Mouse (Mus musculus) ES-Bruce4 (cell line): ENCODE results near the gene Wdr45. TPM values are rescaled to one million over a fixed set of nuclear protein-coding genes. Genes with fewer than 3 reads are reported as not detected.

ENCODE experiments used
- H3K27ac ChIP-seq: 2 replicates; pipeline ENCODE4 v1.5.1; 2012; ENCODE audit warnings: low read length, inconsistent platforms; ENCODE audit not compliant: insufficient read depth
- H3K27me3 ChIP-seq: 2 replicates; pipeline ENCODE4 v1.6.1; 2012; ENCODE audit warnings: mild to moderate bottlenecking, low read length, inconsistent platforms; ENCODE audit not compliant: control insufficient read depth, poor library complexity, insufficient read depth, severe bottlenecking
- H3K36me3 ChIP-seq: 2 replicates; pipeline ENCODE4 v1.6.1; 2012; ENCODE audit warnings: inconsistent platforms, mild to moderate bottlenecking, low read length, moderate library complexity; ENCODE audit not compliant: control insufficient read depth, poor library complexity, insufficient read depth, severe bottlenecking
- H3K4me1 ChIP-seq: one replicate; pipeline ENCODE4 v1.8.1; 2011; ENCODE audit warnings: low read length; ENCODE audit not compliant: control insufficient read depth, insufficient read depth
- H3K4me3 ChIP-seq: 2 replicates; pipeline ENCODE4 v1.5.1; 2011; ENCODE audit warnings: low read depth, mild to moderate bottlenecking, low read length
- H3K9ac ChIP-seq: 2 replicates; pipeline ENCODE4 v1.6.1; 2012; ENCODE audit warnings: low read depth, mild to moderate bottlenecking, inconsistent platforms; ENCODE audit not compliant: poor library complexity, severe bottlenecking
- H3K9me3 ChIP-seq: replicated peaks from 2 replicates; pipeline ENCODE4 v1.6.1; 2012; ENCODE audit warnings: mild to moderate bottlenecking, low read length, inconsistent platforms; ENCODE audit not compliant: control insufficient read depth, poor library complexity, insufficient read depth, severe bottlenecking
- CTCF ChIP-seq: IDR thresholded peaks from one replicate; pipeline ENCODE4 v1.8.1; 2011; ENCODE audit warnings: low read depth, low read length
- EP300 ChIP-seq: IDR thresholded peaks from 2 replicates; pipeline ENCODE4 v1.6.1; 2011; ENCODE audit warnings: low read depth, low read length; ENCODE audit not compliant: insufficient read depth
- POLR2A ChIP-seq: IDR thresholded peaks from one replicate; pipeline ENCODE4 v1.8.1; 2011; ENCODE audit warnings: low read length; ENCODE audit not compliant: insufficient read depth
- polyA plus RNA-seq: library from polyadenylated mRNA; stranded (reverse); fragments of >200 nt; gene quantifications from 2 replicates; pipeline ENCODE4 v1.2.4, GENCODE M21; 2011; ENCODE audit warnings: low read depth; ENCODE audit not compliant: missing spikeins, insufficient read depth, insufficient read length

The Wdr45 gene
- polyA plus RNA-seq, 1 experiment = 56.8 TPM

DNA sequence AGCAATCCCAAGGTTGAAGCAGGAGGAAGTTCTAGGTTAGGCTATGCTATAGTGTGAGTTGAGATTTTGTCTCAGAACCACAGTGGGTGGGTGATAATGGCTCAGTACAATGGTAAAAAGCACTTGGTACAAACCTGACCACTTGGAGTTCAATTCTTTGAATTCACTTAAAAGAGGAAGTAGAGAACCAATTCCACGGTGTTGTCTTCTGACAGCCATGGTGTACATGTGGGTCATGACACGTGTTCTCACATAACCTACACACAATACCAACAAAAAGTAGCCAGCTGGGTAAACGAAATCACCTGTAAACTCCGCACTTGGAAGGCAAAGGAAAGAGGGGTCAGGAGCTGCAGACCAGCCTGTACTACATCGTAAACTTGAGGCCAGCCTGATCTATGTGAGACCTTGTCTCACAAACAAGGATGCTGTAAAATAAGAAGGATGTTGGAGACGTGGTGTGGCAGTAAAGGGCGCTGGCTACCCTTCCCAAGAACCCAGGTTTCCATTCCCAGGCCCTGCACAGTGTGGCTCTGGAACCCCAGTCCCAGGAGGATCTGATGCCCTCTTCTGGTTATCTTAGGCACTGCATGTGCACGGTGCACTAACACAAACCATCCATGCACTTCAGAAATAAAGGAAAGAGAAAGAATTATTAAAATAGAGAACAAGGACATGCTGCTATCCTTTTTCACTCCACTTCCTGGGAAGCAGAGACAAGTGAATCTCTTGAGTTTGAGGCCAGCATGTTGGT is 62.4 kb downstream of the Wdr45 start:
- H3K4me1 ChIP-seq = peaks cover 3% of the 10 kb centered on the region
- peak overlapping the region; percentile 41 for H3K27ac ChIP-seq
- peaks cover 20% of the 10 kb centered on the region for H3K36me3 ChIP-seq
- H3K27me3 ChIP-seq = no peaks in the 10 kb centered on the region
- TF ChIP-seq POLR2A (no peak), EP300 (no peak), CTCF (no peak)
- no peak overlapping the region for H3K9ac ChIP-seq
- H3K9me3 ChIP-seq = no peaks in the 10 kb centered on the region
- H3K4me3 ChIP-seq = no peak overlapping the region

Other genes starting within 250 kb of the Wdr45 start
- gene Foxp3, start 140.7 kb upstream of the Wdr45 start, polyA plus RNA-seq = not detected in 2 replicates
- gene Ppp1r3f, start 140.1 kb upstream of the Wdr45 start, polyA plus RNA-seq = 7.0 and 11.5 TPM in 2 replicates
- 12.1 and 13.1 TPM in 2 replicates for gene Ccdc22, start 108.8 kb upstream of the Wdr45 start, polyA plus RNA-seq
- gene Cacna1f, start 107.2 kb upstream of the Wdr45 start, polyA plus RNA-seq = 0.14 and 0.16 TPM in 2 replicates
- gene Syp, start 75.9 kb upstream of the Wdr45 start, polyA plus RNA-seq = 5.3 and 5.9 TPM in 2 replicates
- gene Prickle3, start 57.1 kb upstream of the Wdr45 start, polyA plus RNA-seq = 5.8 and 6.1 TPM in 2 replicates
- 239 and 246 TPM in 2 replicates for gene Plp2, start 42.9 kb upstream of the Wdr45 start, polyA plus RNA-seq
- not detected in 2 replicates for gene Magix, start 33.1 kb upstream of the Wdr45 start, polyA plus RNA-seq
- gene Gpkow, start 17.2 kb upstream of the Wdr45 start, polyA plus RNA-seq = 14.7 and 17.1 TPM in 2 replicates
- not detected in 2 replicates for gene Gm45208, start 7.9 kb downstream of the Wdr45 start, polyA plus RNA-seq
- gene Praf2, start 14.1 kb downstream of the Wdr45 start, polyA plus RNA-seq = 53.8 and 67.7 TPM in 2 replicates
- 20.4 and 28.9 TPM in 2 replicates for gene Ccdc120, start 36.6 kb downstream of the Wdr45 start, polyA plus RNA-seq
- gene Tfe3, start 48.2 kb downstream of the Wdr45 start, polyA plus RNA-seq = 65.8 and 81.6 TPM in 2 replicates
- 18.5 and 19.2 TPM in 2 replicates for gene Gripap1, start 75.4 kb downstream of the Wdr45 start, polyA plus RNA-seq
- gene Kcnd1, start 108.0 kb downstream of the Wdr45 start, polyA plus RNA-seq = 8.3 and 8.6 TPM in 2 replicates
- gene Otud5, start 127.0 kb downstream of the Wdr45 start, polyA plus RNA-seq = 85.0 and 90.6 TPM in 2 replicates
- gene Pim2, start 163.9 kb downstream of the Wdr45 start, polyA plus RNA-seq = 29.8 and 31.2 TPM in 2 replicates
- gene Slc35a2, start 169.7 kb downstream of the Wdr45 start, polyA plus RNA-seq = 25.6 and 31.4 TPM in 2 replicates
- gene Pqbp1, start 184.9 kb downstream of the Wdr45 start, polyA plus RNA-seq = 83.3 and 87.9 TPM in 2 replicates
- 41.6 and 44.9 TPM in 2 replicates for gene Timm17b, start 185.0 kb downstream of the Wdr45 start, polyA plus RNA-seq
- not detected in 2 replicates for gene Gm10491, start 193.5 kb downstream of the Wdr45 start, polyA plus RNA-seq
- not detected in 2 replicates for gene Gm10490, start 195.2 kb downstream of the Wdr45 start, polyA plus RNA-seq
- gene Pcsk1n, start 205.5 kb downstream of the Wdr45 start, polyA plus RNA-seq = 12.3 and 16.9 TPM in 2 replicates
- gene Eras, start 214.3 kb downstream of the Wdr45 start, polyA plus RNA-seq = 31.2 and 31.7 TPM in 2 replicates
- gene Hdac6, start 233.6 kb downstream of the Wdr45 start, polyA plus RNA-seq = 85.6 and 101 TPM in 2 replicates